Mouse (Mus musculus) limb, embryonic 12.5 days (tissue): Measurements from ENCODE around the gene Slc2a9. TPM values are rescaled to one million over a fixed set of nuclear protein-coding genes. Genes with fewer than 3 reads are reported as not detected.

Experiments
- ATAC-seq: fragments of 200-750 bp; cut with Nextera tagmentation; 2 replicates; pipeline ENCODE4 v1.8.0; 2017; ENCODE audit warnings: low read depth, moderate TSS enrichment; ENCODE audit not compliant: insufficient number of reproducible peaks, insufficient read depth, low FRiP score, low TSS enrichment
- H3K27ac ChIP-seq: fragments of 300-500 bp; sonication (generic); 2 replicates; pipeline ENCODE4 v1.5.1; 2016; ENCODE audit warnings: mild to moderate bottlenecking, moderate library complexity
- H3K27me3 ChIP-seq: fragments of 300-500 bp; sonication (generic); 2 replicates; pipeline ENCODE4 v1.6.1; 2016; ENCODE audit warnings: mild to moderate bottlenecking, moderate library complexity
- H3K36me3 ChIP-seq: fragments of 300-500 bp; sonication (generic); 2 replicates; pipeline ENCODE4 v1.6.1; 2016; ENCODE audit warnings: mild to moderate bottlenecking, moderate library complexity
- H3K4me1 ChIP-seq: fragments of 300-500 bp; sonication (generic); replicated peaks from 2 replicates; pipeline ENCODE4 v1.6.1; 2016
- H3K4me2 ChIP-seq: fragments of 300-500 bp; sonication (generic); 2 replicates; pipeline ENCODE4 v1.6.1; 2016; ENCODE audit warnings: mild to moderate bottlenecking, moderate library complexity
- H3K4me3 ChIP-seq: fragments of 300-500 bp; sonication (generic); replicated peaks from 2 replicates; pipeline ENCODE4 v1.5.1; 2016; ENCODE audit warnings: mild to moderate bottlenecking
- H3K9ac ChIP-seq: fragments of 300-500 bp; sonication (generic); replicated peaks from 2 replicates; pipeline ENCODE4 v1.6.1; 2016; ENCODE audit warnings: mild to moderate bottlenecking, moderate library complexity
- H3K9me3 ChIP-seq: fragments of 300-500 bp; sonication (generic); 2 replicates; pipeline ENCODE4 v1.6.1; 2016; ENCODE audit warnings: mild to moderate bottlenecking, moderate library complexity
- WGBS: fragments of 180-500 bp; shearing (Covaris S2); methylation state at CpG from one replicate; pipeline ENCODE4 v1.1.7; 2016; 5-methylcytosine and 5-hydroxymethylcytosine counted together
- polyA plus RNA-seq: library from polyadenylated mRNA; unstranded; fragments of >200 nt; fragmentation: Nextera tagmentation; extraction: Ambion mirVana; gene quantifications from 2 replicates; pipeline ENCODE4 v1.2.1, GENCODE M21; 2016

Slc2a9 gene
- polyA plus RNA-seq, 1 experiment from 2014 or later = 0.69 TPM

- Histone ChIP-seq H3K4me2 (no peak overlapping the region), H3K27ac (no peak overlapping the region), H3K27me3 (peaks cover 7% of the 10 kb centered on the region; the same call in 1 of the 2 replicates), H3K4me3 (no peak overlapping the region), H3K4me1 (no peaks in the 10 kb centered on the region), H3K9me3 (no peaks in the 10 kb centered on the region), H3K9ac (no peak overlapping the region), H3K36me3 (no peaks in the 10 kb centered on the region)
- ATAC-seq = no peak; the same call in 1 of the 2 replicates
- 53% methylated on average over 5 of the region's 5 CpGs for WGBS
These were observed 194.1 kb downstream of the Slc2a9 start for GRCm38 (mm10) chr5:38308873-38309272.

- H3K9ac ChIP-seq = no peak overlapping the region
- 10% methylated on average over 26 of the region's 26 CpGs for WGBS
These were observed 195.5 kb downstream of the Slc2a9 start for GRCm38 (mm10) chr5:38307255-38308101.

GRCm38 (mm10) chr5:38305241-38305640 is 197.7 kb downstream of the Slc2a9 start:
- Histone ChIP-seq H3K4me1 (no peaks in the 10 kb centered on the region), H3K36me3 (no peaks in the 10 kb centered on the region), H3K4me2 (no peak overlapping the region), H3K27me3 (peaks cover 8% of the 10 kb centered on the region; the same call in 1 of the 2 replicates), H3K9ac (no peak overlapping the region), H3K9me3 (no peaks in the 10 kb centered on the region), H3K4me3 (no peak overlapping the region), H3K27ac (no peak overlapping the region)
- WGBS = 71% methylated on average over 2 of the region's 2 CpGs
- ATAC-seq = no peak

More at GRCm38 (mm10) chr5:38307255-38308101, 195.5 kb downstream of the Slc2a9 start:
- no peaks in the 10 kb centered on the region for H3K9me3 ChIP-seq
- H3K4me2 ChIP-seq = peak overlapping the region; percentile 57
- H3K27me3 ChIP-seq = peaks cover 7% of the 10 kb centered on the region; the same call in 1 of the 2 replicates
- ATAC-seq = peak; percentile 66
- no peak overlapping the region for H3K27ac ChIP-seq
- peak overlapping the region; percentile 34 for H3K4me3 ChIP-seq
- H3K4me1 ChIP-seq = no peaks in the 10 kb centered on the region
- H3K36me3 ChIP-seq = no peaks in the 10 kb centered on the region

- H3K27ac ChIP-seq = no peak overlapping the region
- no peak overlapping the region for H3K4me3 ChIP-seq
- H3K36me3 ChIP-seq = no peaks in the 10 kb centered on the region
- H3K27me3 ChIP-seq = peaks cover 4% of the 10 kb centered on the region; the same call in 1 of the 2 replicates
- H3K9me3 ChIP-seq = no peaks in the 10 kb centered on the region
- no peak overlapping the region for H3K4me2 ChIP-seq
- no peak overlapping the region for H3K9ac ChIP-seq
- H3K4me1 ChIP-seq = peaks cover 15% of the 10 kb centered on the region
- 62% methylated on average over 12 of the region's 12 CpGs for WGBS
- ATAC-seq = no peak
These were observed 200.3 kb downstream of the Slc2a9 start for GRCm38 (mm10) chr5:38302651-38303050.

- Histone ChIP-seq H3K4me3 (no peak overlapping the region), H3K9ac (no peak overlapping the region), H3K27me3 (peaks cover 4% of the 10 kb centered on the region; the same call in 1 of the 2 replicates), H3K36me3 (no peaks in the 10 kb centered on the region), H3K9me3 (no peaks in the 10 kb centered on the region), H3K27ac (no peak overlapping the region), H3K4me2 (no peak overlapping the region), H3K4me1 (peaks cover 16% of the 10 kb centered on the region)
- 91% methylated on average over 12 of the region's 12 CpGs for WGBS
- ATAC-seq = no peak
These were observed 201.1 kb downstream of the Slc2a9 start for GRCm38 (mm10) chr5:38301761-38302411.

Other genes starting within 250 kb of the Slc2a9 start
- gene Tmem128, start 243.0 kb downstream of the Slc2a9 start, polyA plus RNA-seq = 72.4 and 75.2 TPM in 2 replicates
- 0.13 TPM in 1 of 2 replicates, not detected in the other for gene Otop1, start 227.2 kb downstream of the Slc2a9 start, polyA plus RNA-seq
- gene Drd5, start 183.8 kb downstream of the Slc2a9 start, polyA plus RNA-seq = not detected in 2 replicates
- 188 and 191 TPM in 2 replicates for gene Wdr1, start 60.1 kb upstream of the Slc2a9 start, polyA plus RNA-seq
- gene Zfp518b, start 181.7 kb upstream of the Slc2a9 start, polyA plus RNA-seq = 35.0 and 38.3 TPM in 2 replicates